Mouse (Mus musculus): ENCODE data around the gene Gart. TPM values are rescaled to one million over a fixed set of nuclear protein-coding genes. Genes with fewer than 3 reads are reported as not detected.
A peak's percentile ranks its signal among the peaks of the same experiment; 100 is the strongest.
"Not testable (repeated sequence)": the region's sequence is repeated elsewhere in the genome, so short reads cannot be mapped to it uniquely, and the experiment has no call there.

Gart gene
- total RNA-seq, 2 experiments from 2014 or later = 93.3 to 94.2 TPM

GRCm38 (mm10) chr16:91649246-91649645 is 2.5 kb upstream of the Gart start:
- DNase-seq = no peak

GRCm38 (mm10) chr16:91648220-91648550 is 1.4 kb upstream of the Gart start:
- DNase-seq = peak; percentile 94

- peak; percentile 96 for DNase-seq
These were observed 888 bp upstream of the Gart start, which contains the start of gene Son for GRCm38 (mm10) chr16:91647461-91648219. Gene Son, plus strand, starts transcription at chr16:91647506.

GRCm38 (mm10) chr16:91645995-91646602 is 653 bp downstream of the Gart start:
- no peak for DNase-seq

- DNase-seq = not testable (repeated sequence)
These were observed 1.3 kb downstream of the Gart start for GRCm38 (mm10) chr16:91645420-91645819.

- DNase-seq = no peak
These were observed 1.9 kb downstream of the Gart start for GRCm38 (mm10) chr16:91644901-91645300.

GRCm38 (mm10) chr16:91640171-91640570 is 6.6 kb downstream of the Gart start:
- no peak for DNase-seq

- DNase-seq = no peak
These were observed 7.1 kb downstream of the Gart start for GRCm38 (mm10) chr16:91639636-91640035.

- DNase-seq = peak; percentile 64
These were observed 7.6 kb downstream of the Gart start for GRCm38 (mm10) chr16:91639161-91639560.

- no peak for DNase-seq
These were observed 13.1 kb downstream of the Gart start for GRCm38 (mm10) chr16:91633641-91634040.

GRCm38 (mm10) chr16:91632940-91633339 is 13.8 kb downstream of the Gart start:
- no peak for DNase-seq

GRCm38 (mm10) chr16:91632439-91632838 is 14.3 kb downstream of the Gart start:
- peak; percentile 84 for DNase-seq

- DNase-seq = no peak
These were observed 16.2 kb downstream of the Gart start for GRCm38 (mm10) chr16:91630584-91630983.

- no peak for DNase-seq
These were observed 17.0 kb downstream of the Gart start for GRCm38 (mm10) chr16:91629749-91630148.

GRCm38 (mm10) chr16:91628673-91629072 is 18.1 kb downstream of the Gart start:
- no peak for DNase-seq

GRCm38 (mm10) chr16:91627831-91628230 is 18.9 kb downstream of the Gart start:
- no peak for DNase-seq

- DNase-seq = no peak
These were observed 23.7 kb downstream of the Gart start for GRCm38 (mm10) chr16:91623074-91623473.

- DNase-seq = no peak
These were observed 25.8 kb downstream of the Gart start for GRCm38 (mm10) chr16:91620991-91621390.

- DNase-seq = no peak
These were observed 26.6 kb downstream of the Gart start for GRCm38 (mm10) chr16:91620185-91620584.

- DNase-seq = peak; percentile 87
These were observed 27.9 kb downstream of the Gart start, which contains the start of gene Dnajc28 for GRCm38 (mm10) chr16:91618511-91619501. Gene Dnajc28, minus strand, starts transcription at chr16:91619026.

- no peak for DNase-seq
These were observed 32.2 kb downstream of the Gart start for GRCm38 (mm10) chr16:91614552-91614951.

GRCm38 (mm10) chr16:91612525-91612924 is 34.2 kb downstream of the Gart start:
- no peak for DNase-seq

- peak; percentile 45 for DNase-seq
These were observed 35.5 kb downstream of the Gart start for GRCm38 (mm10) chr16:91611248-91611647.

Data from adrenal gland, postnatal 10 days (tissue).